Mouse (Mus musculus): Measurements from ENCODE around the gene Rpl22l1.
"Not testable (repeated sequence)": the region's sequence is repeated elsewhere in the genome, so short reads cannot be mapped to it uniquely, and the experiment has no call there.

Gene Rpl22l1

DNA sequence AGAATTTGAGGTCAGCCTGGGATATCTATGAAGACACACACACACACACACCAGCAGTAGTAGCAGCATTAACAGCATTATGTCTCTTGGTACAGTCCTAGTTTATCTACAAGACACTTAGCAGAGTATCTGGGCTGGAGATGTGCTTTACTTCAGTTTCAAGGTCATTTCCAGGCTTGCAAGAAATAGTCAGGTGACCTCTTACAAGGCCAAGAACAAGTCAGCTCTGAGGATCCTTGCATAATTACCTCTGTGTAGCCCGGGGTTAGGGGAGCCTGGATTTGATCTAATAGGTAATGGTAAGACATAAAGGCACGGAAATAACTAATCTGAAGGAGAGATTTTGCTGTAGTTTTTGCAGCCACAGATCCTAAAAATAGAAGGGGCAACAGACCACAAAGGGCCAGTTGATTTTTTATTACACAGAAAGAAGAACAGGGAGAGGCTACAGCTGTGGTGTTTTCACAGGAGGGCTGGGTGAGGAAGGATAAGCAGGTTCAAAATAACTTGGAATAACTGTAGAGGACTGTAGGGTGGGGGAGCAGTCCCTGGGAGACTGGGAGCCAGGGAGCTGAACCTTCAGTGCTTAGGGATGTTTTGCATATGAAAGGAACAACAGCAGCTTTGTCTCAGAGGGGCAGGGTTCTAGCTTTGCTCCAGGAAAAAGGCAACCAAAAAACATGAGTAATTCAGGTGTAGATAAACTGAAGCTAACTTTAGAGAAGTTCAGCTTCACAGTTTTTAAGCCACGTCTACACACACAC lies 36.8 kb downstream of the Rpl22l1 start:
- DNase-seq, result no peak

DNA sequence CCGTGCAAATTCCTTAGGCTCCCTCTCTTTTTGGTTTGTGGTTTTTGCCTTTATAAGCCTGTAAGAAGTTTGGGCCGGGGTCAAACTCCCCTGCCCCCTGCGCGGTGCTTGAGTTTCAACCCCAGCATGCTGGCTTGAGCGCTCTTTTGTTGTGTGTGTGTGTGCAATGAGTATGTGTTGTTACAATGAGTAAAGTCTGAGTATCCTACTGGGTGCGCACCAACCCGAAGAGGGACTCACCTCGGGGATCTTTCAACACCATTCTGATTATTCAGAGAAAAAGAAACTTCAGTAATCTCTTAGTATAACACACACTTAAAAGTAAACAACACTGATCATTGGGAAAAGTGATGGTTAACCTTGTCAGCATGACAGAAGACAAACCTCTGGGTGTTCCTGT lies 38.0 kb downstream of the Rpl22l1 start:
- peak; percentile 3 for DNase-seq

DNA sequence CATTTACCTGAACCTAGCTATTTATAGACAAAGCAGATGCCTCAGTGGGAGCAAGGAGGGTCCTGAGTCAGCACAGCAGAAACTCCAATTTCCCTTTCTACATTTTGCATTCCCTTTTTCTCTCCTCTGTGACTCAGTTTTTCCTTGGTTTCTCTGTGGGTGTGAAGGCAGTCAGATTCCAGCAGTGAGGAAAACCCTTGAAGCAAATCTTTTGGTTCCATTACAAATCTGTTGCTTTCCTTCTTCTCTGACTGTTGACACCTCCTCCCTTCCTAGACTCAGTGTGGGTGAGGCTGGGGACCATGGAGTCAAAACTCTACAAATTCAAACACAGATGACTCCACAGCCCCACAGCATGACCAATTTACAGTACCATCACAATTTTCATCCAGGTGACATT lies 41.9 kb downstream of the Rpl22l1 start:
- no peak for DNase-seq

DNA sequence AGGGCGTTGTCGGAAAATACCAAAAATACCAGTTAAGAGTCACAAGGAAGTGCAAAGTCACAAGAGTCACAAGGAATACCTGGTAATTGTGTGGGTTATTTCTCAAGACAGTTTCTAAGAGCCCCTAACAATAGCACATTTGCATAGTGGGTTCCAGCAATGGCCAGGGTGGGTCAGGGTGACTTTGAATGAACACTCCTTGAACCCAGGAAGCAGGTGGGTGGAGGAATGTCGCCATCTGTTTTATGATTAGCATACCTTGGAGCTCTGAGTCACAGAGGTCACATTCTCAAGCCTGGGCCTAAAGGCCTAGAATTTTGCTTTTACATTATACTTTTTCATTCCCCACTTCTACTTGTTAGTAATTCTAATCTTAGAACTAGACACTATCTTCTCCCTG lies 46.9 kb downstream of the Rpl22l1 start:
- DNase-seq, result not testable (repeated sequence)

Measured in kidney, adult 18-20 months (tissue).